Mouse (Mus musculus): Measurements from ENCODE around the gene Fos. TPM values are rescaled to one million over a fixed set of nuclear protein-coding genes. Genes with fewer than 3 reads are reported as not detected.

The Fos gene
- polyA plus RNA-seq (2012; rRNA removed) = 1.1 and 1.8 TPM in 2 replicates

GRCm38 (mm10) chr12:85473481-85474297, at the start of gene Fos:
Gene Fos, plus strand, starts transcription at chr12:85473890.

Other genes starting within 250 kb of the Fos start
- gene Mlh3, start 203.3 kb upstream of the Fos start, polyA plus RNA-seq (2012; rRNA removed) = 1.8 and 2.0 TPM in 2 replicates
- 17.3 and 21.5 TPM in 2 replicates for gene Acyp1, start 185.5 kb upstream of the Fos start, polyA plus RNA-seq (2012; rRNA removed)
- gene Zc2hc1c, start 185.3 kb upstream of the Fos start, polyA plus RNA-seq (2012; rRNA removed) = 0.08 and 0.12 TPM in 2 replicates
- 9.8 and 11.2 TPM in 2 replicates for gene Nek9, start 134.5 kb upstream of the Fos start, polyA plus RNA-seq (2012; rRNA removed)
- 87.9 and 88.4 TPM in 2 replicates for gene Tmed10, start 99.0 kb upstream of the Fos start, polyA plus RNA-seq (2012; rRNA removed)
- 4.8 and 6.3 TPM in 2 replicates for gene Jdp2, start 125.1 kb downstream of the Fos start, polyA plus RNA-seq (2012; rRNA removed)
- 3.6 and 3.9 TPM in 2 replicates for gene Batf, start 212.8 kb downstream of the Fos start, polyA plus RNA-seq (2012; rRNA removed)

All from liver, embryonic 18 days (tissue).